Mouse (Mus musculus): Measurements from ENCODE around the gene Pdk2. TPM values are rescaled to one million over a fixed set of nuclear protein-coding genes. Genes with fewer than 3 reads are reported as not detected.

Gene Pdk2
- polyA plus RNA-seq, 1 experiment from 2014 or later, result 21.8 TPM

- H3K4me2 ChIP-seq (ENCODE audit: low read depth, low read length), result no peak overlapping the region
- 84% methylated on average over 4 of the region's 4 CpGs for WGBS
- H3K27ac ChIP-seq (ENCODE audit: low read depth, low read length), result no peak overlapping the region
- H3K9ac ChIP-seq (replicated peaks; ENCODE audit: low read depth, low read length), result no peak overlapping the region
- H3K4me3 ChIP-seq (ENCODE audit: low read depth, low read length), result no peak overlapping the region
- H3K4me1 ChIP-seq (ENCODE audit: control insufficient read depth, insufficient read depth, low read length), result no peaks in the 10 kb centered on the region; the same call in 1 of the 2 replicates
- H3K27me3 ChIP-seq (ENCODE audit: control insufficient read depth, insufficient read depth, low read length), result peaks cover 21% of the 10 kb centered on the region
- no peak for ATAC-seq (ENCODE audit: low read depth)
- H3K9me3 ChIP-seq (ENCODE audit: control insufficient read depth, low read length), result no peaks in the 10 kb centered on the region
- H3K36me3 ChIP-seq (ENCODE audit: control insufficient read depth, insufficient read depth, low read length), result no peaks in the 10 kb centered on the region
These were observed 32.7 kb upstream of the Pdk2 start for GRCm38 (mm10) chr11:95073835-95074234.

- Histone ChIP-seq H3K27me3 (ENCODE audit: control insufficient read depth, insufficient read depth, low read length) (peaks cover 17% of the 10 kb centered on the region), H3K9ac (replicated peaks; ENCODE audit: low read depth, low read length) (no peak overlapping the region), H3K36me3 (ENCODE audit: control insufficient read depth, insufficient read depth, low read length) (no peaks in the 10 kb centered on the region), H3K4me2 (ENCODE audit: low read depth, low read length) (no peak overlapping the region), H3K4me3 (ENCODE audit: low read depth, low read length) (no peak overlapping the region), H3K9me3 (ENCODE audit: control insufficient read depth, low read length) (no peaks in the 10 kb centered on the region), H3K27ac (ENCODE audit: low read depth, low read length) (no peak overlapping the region), H3K4me1 (ENCODE audit: control insufficient read depth, insufficient read depth, low read length) (no peaks in the 10 kb centered on the region; the same call in 1 of the 2 replicates)
- no peak for ATAC-seq (ENCODE audit: low read depth)
- WGBS, result 68% methylated on average over 5 of the region's 5 CpGs
These were observed 31.6 kb upstream of the Pdk2 start for GRCm38 (mm10) chr11:95072804-95073203.

- 76% methylated on average over 7 of the region's 8 CpGs for WGBS
- ATAC-seq (ENCODE audit: low read depth), result no peak
- H3K4me3 ChIP-seq (ENCODE audit: low read depth, low read length), result no peak overlapping the region
- no peak overlapping the region for H3K9ac ChIP-seq (replicated peaks; ENCODE audit: low read depth, low read length)
- H3K4me2 ChIP-seq (ENCODE audit: low read depth, low read length), result no peak overlapping the region
- H3K36me3 ChIP-seq (ENCODE audit: control insufficient read depth, insufficient read depth, low read length), result no peaks in the 10 kb centered on the region
- peaks cover 14% of the 10 kb centered on the region; the same call in 1 of the 2 replicates for H3K27me3 ChIP-seq (ENCODE audit: control insufficient read depth, insufficient read depth, low read length)
- no peaks in the 10 kb centered on the region; the same call in 1 of the 2 replicates for H3K4me1 ChIP-seq (ENCODE audit: control insufficient read depth, insufficient read depth, low read length)
- no peaks in the 10 kb centered on the region for H3K9me3 ChIP-seq (ENCODE audit: control insufficient read depth, low read length)
- no peak overlapping the region for H3K27ac ChIP-seq (ENCODE audit: low read depth, low read length)
These were observed 31.0 kb upstream of the Pdk2 start for GRCm38 (mm10) chr11:95072136-95072535.

GRCm38 (mm10) chr11:95071266-95071665, 30.1 kb upstream of the Pdk2 start:
- Histone ChIP-seq H3K4me3 (ENCODE audit: low read depth, low read length) (no peak overlapping the region), H3K9ac (replicated peaks; ENCODE audit: low read depth, low read length) (no peak overlapping the region), H3K4me1 (ENCODE audit: control insufficient read depth, insufficient read depth, low read length) (no peaks in the 10 kb centered on the region; the same call in 1 of the 2 replicates), H3K27ac (ENCODE audit: low read depth, low read length) (no peak overlapping the region), H3K36me3 (ENCODE audit: control insufficient read depth, insufficient read depth, low read length) (no peaks in the 10 kb centered on the region), H3K27me3 (ENCODE audit: control insufficient read depth, insufficient read depth, low read length) (peaks cover 9% of the 10 kb centered on the region; the same call in 1 of the 2 replicates), H3K4me2 (ENCODE audit: low read depth, low read length) (no peak overlapping the region), H3K9me3 (ENCODE audit: control insufficient read depth, low read length) (no peaks in the 10 kb centered on the region)
- 70% methylated on average over 7 of the region's 7 CpGs for WGBS
- ATAC-seq (ENCODE audit: low read depth), result no peak

GRCm38 (mm10) chr11:95070140-95071107, 29.3 kb upstream of the Pdk2 start:
- 78% methylated on average over 8 of the region's 8 CpGs for WGBS

GRCm38 (mm10) chr11:95069226-95069957, 28.2 kb upstream of the Pdk2 start:
- ATAC-seq (ENCODE audit: low read depth), result no peak
- H3K4me1 ChIP-seq (ENCODE audit: control insufficient read depth, insufficient read depth, low read length), result no peaks in the 10 kb centered on the region
- H3K4me3 ChIP-seq (ENCODE audit: low read depth, low read length), result no peak overlapping the region
- no peaks in the 10 kb centered on the region for H3K36me3 ChIP-seq (ENCODE audit: control insufficient read depth, insufficient read depth, low read length)
- H3K9ac ChIP-seq (replicated peaks; ENCODE audit: low read depth, low read length), result no peak overlapping the region
- H3K27me3 ChIP-seq (ENCODE audit: control insufficient read depth, insufficient read depth, low read length), result peaks cover 3% of the 10 kb centered on the region; the same call in 1 of the 2 replicates
- H3K27ac ChIP-seq (ENCODE audit: low read depth, low read length), result no peak overlapping the region
- no peaks in the 10 kb centered on the region for H3K9me3 ChIP-seq (ENCODE audit: control insufficient read depth, low read length)
- 85% methylated on average over 10 of the region's 10 CpGs for WGBS
- no peak overlapping the region for H3K4me2 ChIP-seq (ENCODE audit: low read depth, low read length)

More at GRCm38 (mm10) chr11:95070140-95071107, 29.3 kb upstream of the Pdk2 start:
- no peak for ATAC-seq (ENCODE audit: low read depth)
- Histone ChIP-seq H3K9ac (replicated peaks; ENCODE audit: low read depth, low read length) (no peak overlapping the region), H3K27ac (ENCODE audit: low read depth, low read length) (no peak overlapping the region), H3K36me3 (ENCODE audit: control insufficient read depth, insufficient read depth, low read length) (no peaks in the 10 kb centered on the region), H3K4me3 (ENCODE audit: low read depth, low read length) (no peak overlapping the region), H3K9me3 (ENCODE audit: control insufficient read depth, low read length) (no peaks in the 10 kb centered on the region), H3K4me1 (ENCODE audit: control insufficient read depth, insufficient read depth, low read length) (no peaks in the 10 kb centered on the region; the same call in 1 of the 2 replicates), H3K27me3 (ENCODE audit: control insufficient read depth, insufficient read depth, low read length) (peaks cover 8% of the 10 kb centered on the region; the same call in 1 of the 2 replicates), H3K4me2 (ENCODE audit: low read depth, low read length) (no peak overlapping the region)

- Histone ChIP-seq H3K27me3 (ENCODE audit: control insufficient read depth, insufficient read depth, low read length) (no peaks in the 10 kb centered on the region), H3K4me1 (ENCODE audit: control insufficient read depth, insufficient read depth, low read length) (no peaks in the 10 kb centered on the region), H3K4me3 (ENCODE audit: low read depth, low read length) (no peak overlapping the region), H3K36me3 (ENCODE audit: control insufficient read depth, insufficient read depth, low read length) (peaks cover 3% of the 10 kb centered on the region; the same call in 1 of the 2 replicates), H3K4me2 (ENCODE audit: low read depth, low read length) (no peak overlapping the region), H3K9me3 (ENCODE audit: control insufficient read depth, low read length) (no peaks in the 10 kb centered on the region), H3K27ac (ENCODE audit: low read depth, low read length) (no peak overlapping the region), H3K9ac (replicated peaks; ENCODE audit: low read depth, low read length) (no peak overlapping the region)
- no peak for ATAC-seq (ENCODE audit: low read depth)
- WGBS, result 27% methylated on average over 19 of the region's 19 CpGs
These were observed 15.8 kb upstream of the Pdk2 start for GRCm38 (mm10) chr11:95056768-95057501.

GRCm38 (mm10) chr11:95053062-95053461, 11.9 kb upstream of the Pdk2 start:
- H3K36me3 ChIP-seq (ENCODE audit: control insufficient read depth, insufficient read depth, low read length), result peaks cover 2% of the 10 kb centered on the region; the same call in 1 of the 2 replicates
- H3K4me1 ChIP-seq (ENCODE audit: control insufficient read depth, insufficient read depth, low read length), result no peaks in the 10 kb centered on the region
- H3K4me3 ChIP-seq (ENCODE audit: low read depth, low read length), result no peak overlapping the region
- H3K27ac ChIP-seq (ENCODE audit: low read depth, low read length), result no peak overlapping the region
- H3K9ac ChIP-seq (replicated peaks; ENCODE audit: low read depth, low read length), result no peak overlapping the region
- no peaks in the 10 kb centered on the region for H3K9me3 ChIP-seq (ENCODE audit: control insufficient read depth, low read length)
- H3K27me3 ChIP-seq (ENCODE audit: control insufficient read depth, insufficient read depth, low read length), result no peaks in the 10 kb centered on the region
- ATAC-seq (ENCODE audit: low read depth), result no peak
- 81% methylated on average over 9 of the region's 9 CpGs for WGBS
- H3K4me2 ChIP-seq (ENCODE audit: low read depth, low read length), result no peak overlapping the region
